Mouse (Mus musculus) bone marrow macrophage, adult 2 months (primary cell): ENCODE results near the gene Magix.

Experiments used
- CTCF ChIP-seq: IDR thresholded peaks from 2 replicates; pipeline ENCODE4 v1.5.1; 2012; ENCODE audit warnings: low read depth, mild to moderate bottlenecking, low read length, moderate library complexity
- POLR2A ChIP-seq: IDR thresholded peaks from 2 replicates; pipeline ENCODE4 v1.6.1; 2012; ENCODE audit warnings: mild to moderate bottlenecking, low read depth, low read length, borderline replicate concordance

DNA sequence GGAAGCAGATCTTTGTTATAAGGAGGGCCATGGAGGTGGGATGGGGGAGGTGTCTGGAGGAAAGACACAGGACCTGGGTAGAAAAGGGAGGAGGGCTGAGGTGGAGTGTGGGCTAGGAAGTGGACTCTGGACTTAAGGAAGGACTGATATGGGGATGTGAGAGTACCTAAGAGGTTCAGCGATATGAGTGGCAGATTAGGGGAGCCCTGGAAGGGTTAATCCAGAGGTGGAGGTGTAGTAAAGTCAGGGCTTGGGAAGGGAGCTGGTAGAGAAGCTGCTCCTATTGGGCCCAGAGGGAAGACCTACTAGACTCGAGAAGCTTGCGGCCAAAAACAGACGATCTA, 47.8 kb upstream of the Magix start:
- TF ChIP-seq CTCF: no peak
- no peak for TF ChIP-seq POLR2A
